Mouse (Mus musculus) forebrain, postnatal 0 days (tissue): ENCODE measurements around the gene Dph5. TPM values are rescaled to one million over a fixed set of nuclear protein-coding genes. Genes with fewer than 3 reads are reported as not detected.

Experiments
- ATAC-seq: fragments of 200-750 bp; cut with Nextera tagmentation; 2 replicates; pipeline ENCODE4 v1.8.0; 2017; ENCODE audit warnings: mild to moderate bottlenecking, moderate library complexity
- DNase-seq: peaks from one replicate; pipeline ENCODE4 v3.0.0-alpha.2; 2015
- H3K27ac ChIP-seq: fragments of 300-500 bp; sonication (generic); 2 replicates; pipeline ENCODE4 v1.5.1; 2014; ENCODE audit warnings: low read depth, mild to moderate bottlenecking, antibody characterized with exemption, low read length, moderate library complexity, mixed read lengths
- H3K27me3 ChIP-seq: fragments of 300-500 bp; sonication (generic); 2 replicates; pipeline ENCODE4 v1.6.1; 2014; ENCODE audit warnings: mild to moderate bottlenecking, low read length, mixed read lengths; ENCODE audit not compliant: insufficient read depth
- H3K36me3 ChIP-seq: fragments of 300-500 bp; sonication (generic); 2 replicates; pipeline ENCODE4 v1.6.1; 2014; ENCODE audit warnings: mild to moderate bottlenecking, moderate library complexity; ENCODE audit not compliant: insufficient read depth
- H3K4me1 ChIP-seq: fragments of 300-500 bp; sonication (generic); 2 replicates; pipeline ENCODE4 v1.6.1; 2014; ENCODE audit warnings: antibody characterized with exemption; ENCODE audit not compliant: insufficient read depth
- H3K4me2 ChIP-seq: fragments of 300-500 bp; sonication (generic); 2 replicates; pipeline ENCODE4 v1.6.1; 2014; ENCODE audit warnings: low read depth, mild to moderate bottlenecking, moderate library complexity
- H3K4me3 ChIP-seq: fragments of 300-500 bp; sonication (generic); 2 replicates; pipeline ENCODE4 v1.5.1; 2014; ENCODE audit warnings: low read depth, low read length, mixed read lengths
- H3K9ac ChIP-seq: fragments of 300-500 bp; sonication (generic); 2 replicates; pipeline ENCODE4 v1.6.1; 2014; ENCODE audit warnings: mild to moderate bottlenecking
- H3K9me3 ChIP-seq: fragments of 300-500 bp; sonication (generic); 2 replicates; pipeline ENCODE4 v1.6.1; 2016; ENCODE audit warnings: low read length
- CTCF ChIP-seq: sonication (generic); IDR thresholded peaks from 2 replicates; pipeline ENCODE4 v1.5.1; 2016; ENCODE audit warnings: antibody characterized with exemption, control low read depth, low read depth
- WGBS: fragments of 180-500 bp; shearing (Covaris S2); extraction: QIAGEN DNeasy Blood & Tissue Kit; methylation state at CpG from one replicate; pipeline ENCODE4 v1.1.7; 2014; 5-methylcytosine and 5-hydroxymethylcytosine counted together
- polyA plus RNA-seq: library from polyadenylated mRNA; unstranded; fragments of >200 nt; fragmentation: Nextera tagmentation; extraction: Ambion mirVana; gene quantifications from 2 replicates; pipeline ENCODE4 v1.2.1, GENCODE M21; 2015
- total RNA-seq: library from RNA; depleted of rRNA; stranded (reverse); fragments of >200 nt; gene quantifications from 2 replicates; pipeline ENCODE4 v1.2.3, GENCODE M21; 2014

Gene Dph5
- total and polyA plus RNA-seq, 2 experiments from 2014 or later, result 20.0 to 20.1 TPM

GRCm38 (mm10) chr3:115924401-115925190 is 37.0 kb downstream of the Dph5 start:
- ATAC-seq (no peak), DNase-seq (no peak)
- TF ChIP-seq CTCF, result no peak
- Histone ChIP-seq H3K4me2 (no peak overlapping the region), H3K36me3 (peaks cover 17% of the 10 kb centered on the region), H3K9ac (no peak overlapping the region), H3K27ac (no peak overlapping the region), H3K4me3 (no peak overlapping the region), H3K27me3 (no peaks in the 10 kb centered on the region), H3K4me1 (no peaks in the 10 kb centered on the region), H3K9me3 (no peaks in the 10 kb centered on the region)
- WGBS, result 88% methylated on average over 4 of the region's 4 CpGs

GRCm38 (mm10) chr3:115926531-115926930 is 38.9 kb downstream of the Dph5 start:
- Histone ChIP-seq H3K27ac (no peak overlapping the region), H3K36me3 (peaks cover 22% of the 10 kb centered on the region), H3K27me3 (no peaks in the 10 kb centered on the region), H3K4me2 (no peak overlapping the region), H3K9ac (no peak overlapping the region), H3K9me3 (no peaks in the 10 kb centered on the region), H3K4me3 (no peak overlapping the region), H3K4me1 (no peaks in the 10 kb centered on the region)
- ATAC-seq (no peak), DNase-seq (no peak)
- TF ChIP-seq CTCF, result no peak
- 96% methylated on average over 8 of the region's 8 CpGs for WGBS

- Histone ChIP-seq H3K9ac (no peak overlapping the region), H3K4me2 (no peak overlapping the region), H3K36me3 (peaks cover 17% of the 10 kb centered on the region), H3K27me3 (no peaks in the 10 kb centered on the region), H3K9me3 (no peaks in the 10 kb centered on the region), H3K4me3 (no peak overlapping the region), H3K27ac (no peak overlapping the region), H3K4me1 (no peaks in the 10 kb centered on the region)
- 97% methylated on average over 6 of the region's 6 CpGs for WGBS
- no peak for DNase-seq
- no peak for ATAC-seq
- TF ChIP-seq CTCF, result no peak
Measured at GRCm38 (mm10) chr3:115931701-115932100, 44.1 kb downstream of the Dph5 start.

- Histone ChIP-seq H3K27me3 (no peaks in the 10 kb centered on the region), H3K9ac (no peak overlapping the region), H3K9me3 (no peaks in the 10 kb centered on the region), H3K36me3 (peaks cover 16% of the 10 kb centered on the region), H3K4me1 (no peaks in the 10 kb centered on the region), H3K4me3 (no peak overlapping the region), H3K4me2 (no peak overlapping the region), H3K27ac (no peak overlapping the region)
- TF ChIP-seq CTCF, result no peak
- ATAC-seq (no peak), DNase-seq (no peak)
- 91% methylated on average over 18 of the region's 18 CpGs for WGBS
Measured at GRCm38 (mm10) chr3:115933293-115934186, 45.9 kb downstream of the Dph5 start.

- peak; percentile 70 for TF ChIP-seq CTCF
- 61% methylated on average over 4 of the region's 4 CpGs for WGBS
- peak; percentile 8 for DNase-seq
- ATAC-seq, result 0 out of 2 replicates have a peak, but pooled peaks have one; percentile 12
- H3K36me3 ChIP-seq, result peaks cover 12% of the 10 kb centered on the region; the same call in 1 of the 2 replicates
- H3K27me3 ChIP-seq, result no peaks in the 10 kb centered on the region
- no peak overlapping the region for H3K4me2 ChIP-seq
- H3K9ac ChIP-seq, result no peak overlapping the region
- H3K27ac ChIP-seq, result no peak overlapping the region
- no peaks in the 10 kb centered on the region for H3K4me1 ChIP-seq
- H3K9me3 ChIP-seq, result no peaks in the 10 kb centered on the region
- no peak overlapping the region for H3K4me3 ChIP-seq
Measured at GRCm38 (mm10) chr3:115936734-115937599, 49.3 kb downstream of the Dph5 start.

- H3K9me3 ChIP-seq, result no peaks in the 10 kb centered on the region
- H3K27me3 ChIP-seq, result no peaks in the 10 kb centered on the region
- H3K4me3 ChIP-seq, result no peak overlapping the region
- H3K9ac ChIP-seq, result no peak overlapping the region
- H3K4me2 ChIP-seq, result no peak overlapping the region
- peaks cover 18% of the 10 kb centered on the region for H3K36me3 ChIP-seq
- ATAC-seq, result no peak
- DNase-seq, result no peak
- H3K4me1 ChIP-seq, result no peaks in the 10 kb centered on the region
- TF ChIP-seq CTCF, result no peak
- 89% methylated on average over 10 of the region's 10 CpGs for WGBS
- no peak overlapping the region for H3K27ac ChIP-seq
Measured at GRCm38 (mm10) chr3:115937807-115938206, 50.2 kb downstream of the Dph5 start.
